Mouse (Mus musculus): ENCODE data around the gene Gm33543.

DNA sequence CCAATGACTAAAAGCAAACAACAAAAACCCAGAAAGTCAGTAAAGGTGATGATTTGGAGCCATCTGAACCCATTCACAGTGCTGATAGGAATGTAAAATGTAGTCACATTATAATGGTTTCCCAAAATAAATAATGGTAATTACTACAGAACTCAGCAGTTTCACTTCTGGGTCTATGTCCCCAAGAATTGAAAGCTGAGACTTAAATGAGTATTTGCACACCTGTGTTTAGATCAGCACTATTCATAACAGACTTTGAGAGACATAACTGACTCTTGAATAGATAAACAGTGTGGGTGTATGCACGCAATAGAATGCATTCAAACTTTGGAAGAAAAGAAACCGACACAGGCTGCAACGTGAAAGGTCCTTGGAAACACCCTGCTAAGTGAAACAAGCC, 4.0 kb upstream of the Gm33543 start:
- TF ChIP-seq CTCF (conservative IDR thresholded peaks at IDR 0.05; ENCODE audit: low read length) = no peak
- no peak for TF ChIP-seq POU5F1 (IDR thresholded peaks at IDR 0.05; ENCODE audit: borderline replicate concordance, low read length)
- no peak for TF ChIP-seq NANOG (IDR thresholded peaks at IDR 0.05; ENCODE audit: borderline replicate concordance, low read length)
